Mouse (Mus musculus): ENCODE data around the gene Tesk1. TPM values are rescaled to one million over a fixed set of nuclear protein-coding genes. Genes with fewer than 3 reads are reported as not detected.

The Tesk1 gene
- polyA plus RNA-seq, 1 experiment from 2014 or later: 7.7 TPM

DNA sequence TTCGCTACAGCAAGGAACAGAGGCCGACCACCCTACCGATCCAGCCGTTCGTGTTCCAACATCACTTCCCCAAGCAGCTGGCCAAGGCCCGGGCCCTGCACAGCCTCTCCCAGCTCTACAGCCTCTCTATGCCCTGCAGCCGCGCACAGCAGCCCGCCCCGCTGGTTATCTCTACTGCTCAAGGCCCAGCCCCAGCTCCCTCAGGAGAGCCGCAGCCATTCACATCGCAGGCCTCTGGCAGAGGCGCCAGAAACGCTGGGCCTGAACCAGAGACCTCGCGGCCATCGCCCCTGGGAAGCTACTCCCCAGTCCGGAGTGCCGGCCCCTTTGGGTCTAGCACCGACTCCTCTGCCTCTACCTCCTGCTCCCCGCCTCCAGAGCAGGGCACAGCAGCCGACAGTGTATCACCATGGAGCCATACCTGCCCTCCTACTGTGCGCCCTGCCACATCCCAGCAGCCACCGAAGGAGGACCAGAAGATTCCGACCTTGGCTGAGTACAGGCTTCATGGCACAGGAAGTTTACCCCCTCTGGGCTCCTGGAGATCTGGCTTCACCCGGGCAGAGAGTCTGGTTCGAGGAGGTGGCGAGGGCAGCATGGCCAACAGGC is 20.0 kb upstream of the Tesk1 start:
- peaks cover 36% of the 10 kb centered on the region for H3K27me3 ChIP-seq
- H3K36me3 ChIP-seq: peaks cover 68% of the 10 kb centered on the region
- 74% methylated on average over 28 of the region's 28 CpGs for WGBS
- no peaks in the 10 kb centered on the region for H3K9me3 ChIP-seq
- no peak overlapping the region for H3K4me2 ChIP-seq
- no peak overlapping the region for H3K4me3 ChIP-seq
- H3K4me1 ChIP-seq: peaks cover 24% of the 10 kb centered on the region
- H3K27ac ChIP-seq: no peak overlapping the region
- ATAC-seq (ENCODE audit: insufficient number of reproducible peaks, low FRiP score, low TSS enrichment, low read depth): no peak
- H3K9ac ChIP-seq: no peak overlapping the region

DNA sequence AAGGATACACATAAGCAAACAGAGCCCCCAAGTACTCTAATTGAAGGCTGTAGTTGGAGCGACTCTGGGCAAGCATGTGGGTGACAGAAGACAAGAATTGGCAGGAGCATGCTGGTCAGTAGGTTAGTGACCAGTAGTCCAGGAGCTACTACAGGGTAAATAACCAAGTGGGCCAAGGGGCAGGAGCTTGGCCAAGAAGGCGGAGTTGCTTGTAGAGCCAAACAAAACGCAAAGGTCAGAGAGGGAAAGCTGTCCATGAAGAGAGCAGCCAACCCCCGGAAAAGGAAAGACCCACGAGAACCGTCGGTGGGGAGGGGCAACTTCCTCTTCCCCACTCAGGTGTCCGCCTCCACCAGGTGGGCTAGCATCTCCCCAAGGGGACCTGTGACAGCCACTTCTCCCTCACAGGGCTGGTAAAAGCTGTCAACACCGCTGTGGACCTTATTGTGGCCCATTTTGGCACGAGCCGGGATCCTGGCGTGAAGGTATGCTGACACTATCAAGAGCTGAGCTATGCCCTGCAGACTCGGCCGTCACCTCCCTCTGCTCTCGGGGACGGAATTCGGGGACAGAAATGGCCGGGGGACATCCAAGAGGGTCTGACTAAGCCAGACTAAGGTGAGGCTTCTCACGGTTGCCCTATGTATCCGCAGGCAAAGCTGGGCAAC is 18.3 kb upstream of the Tesk1 start:
- no peak overlapping the region for H3K9ac ChIP-seq
- H3K4me2 ChIP-seq: no peak overlapping the region
- no peak overlapping the region for H3K4me3 ChIP-seq
- peaks cover 36% of the 10 kb centered on the region for H3K4me1 ChIP-seq
- 87% methylated on average over 20 of the region's 20 CpGs for WGBS
- H3K27me3 ChIP-seq: peaks cover 53% of the 10 kb centered on the region
- H3K27ac ChIP-seq: no peak overlapping the region
- peaks cover 60% of the 10 kb centered on the region for H3K36me3 ChIP-seq
- no peak for ATAC-seq (ENCODE audit: insufficient number of reproducible peaks, low FRiP score, low TSS enrichment, low read depth)
- no peaks in the 10 kb centered on the region for H3K9me3 ChIP-seq

DNA sequence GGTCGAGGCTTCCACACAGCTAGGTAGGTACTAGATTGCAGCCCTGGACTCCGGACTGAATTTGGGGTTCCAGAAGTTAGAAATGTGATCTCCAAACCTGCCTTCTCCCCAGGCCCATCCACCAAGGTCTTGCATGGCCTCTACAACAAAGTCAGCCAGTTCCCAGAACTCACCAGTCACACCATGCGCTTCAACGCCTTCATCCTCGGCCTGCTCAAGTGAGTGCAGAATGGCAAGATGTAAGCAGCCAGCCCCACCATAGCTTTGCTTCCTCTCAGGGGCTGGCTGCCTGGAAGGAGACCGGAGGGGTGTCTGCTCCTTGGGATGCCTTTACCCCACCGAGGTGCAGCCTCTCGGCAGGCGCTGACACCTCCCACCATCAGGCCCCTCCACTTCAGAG is 17.7 kb upstream of the Tesk1 start:
- H3K27me3 ChIP-seq: peaks cover 60% of the 10 kb centered on the region
- 74% methylated on average over 9 of the region's 9 CpGs for WGBS
- H3K4me1 ChIP-seq: peaks cover 43% of the 10 kb centered on the region
- H3K9ac ChIP-seq: no peak overlapping the region
- no peak overlapping the region for H3K4me2 ChIP-seq
- ATAC-seq (ENCODE audit: insufficient number of reproducible peaks, low FRiP score, low TSS enrichment, low read depth): no peak
- H3K4me3 ChIP-seq: no peak overlapping the region
- H3K9me3 ChIP-seq: no peaks in the 10 kb centered on the region
- H3K36me3 ChIP-seq: peaks cover 58% of the 10 kb centered on the region
- no peak overlapping the region for H3K27ac ChIP-seq

DNA sequence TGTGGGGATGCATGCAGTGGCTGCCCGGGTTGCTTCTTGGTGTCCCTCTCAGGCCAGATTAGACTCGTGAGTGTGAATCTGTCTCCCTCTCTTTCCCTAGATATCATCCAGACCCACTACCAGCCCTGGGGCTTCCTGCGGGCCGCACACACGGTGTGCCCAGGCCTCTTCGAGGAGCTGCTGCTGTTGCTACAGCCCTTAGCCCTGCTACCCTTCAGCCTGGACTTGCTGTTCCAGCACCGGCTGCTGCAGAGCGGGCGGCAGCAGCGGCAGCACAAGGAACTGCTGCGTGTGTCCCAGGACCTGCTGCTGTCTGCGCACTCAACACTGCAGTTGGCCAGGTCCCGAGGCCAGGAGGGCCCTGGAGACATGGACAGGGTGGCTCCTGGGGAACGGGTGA is 16.5 kb upstream of the Tesk1 start:
- H3K4me1 ChIP-seq: peaks cover 37% of the 10 kb centered on the region
- H3K27me3 ChIP-seq: peaks cover 60% of the 10 kb centered on the region
- peaks cover 55% of the 10 kb centered on the region for H3K36me3 ChIP-seq
- WGBS: 33% methylated on average over 14 of the region's 14 CpGs
- no peaks in the 10 kb centered on the region for H3K9me3 ChIP-seq
- H3K9ac ChIP-seq: no peak overlapping the region
- peak overlapping the region; percentile 7 for H3K4me2 ChIP-seq
- H3K4me3 ChIP-seq: peak overlapping the region; percentile 3; the same call in 1 of the 2 replicates
- no peak overlapping the region for H3K27ac ChIP-seq
- ATAC-seq (ENCODE audit: insufficient number of reproducible peaks, low FRiP score, low TSS enrichment, low read depth): no peak

DNA sequence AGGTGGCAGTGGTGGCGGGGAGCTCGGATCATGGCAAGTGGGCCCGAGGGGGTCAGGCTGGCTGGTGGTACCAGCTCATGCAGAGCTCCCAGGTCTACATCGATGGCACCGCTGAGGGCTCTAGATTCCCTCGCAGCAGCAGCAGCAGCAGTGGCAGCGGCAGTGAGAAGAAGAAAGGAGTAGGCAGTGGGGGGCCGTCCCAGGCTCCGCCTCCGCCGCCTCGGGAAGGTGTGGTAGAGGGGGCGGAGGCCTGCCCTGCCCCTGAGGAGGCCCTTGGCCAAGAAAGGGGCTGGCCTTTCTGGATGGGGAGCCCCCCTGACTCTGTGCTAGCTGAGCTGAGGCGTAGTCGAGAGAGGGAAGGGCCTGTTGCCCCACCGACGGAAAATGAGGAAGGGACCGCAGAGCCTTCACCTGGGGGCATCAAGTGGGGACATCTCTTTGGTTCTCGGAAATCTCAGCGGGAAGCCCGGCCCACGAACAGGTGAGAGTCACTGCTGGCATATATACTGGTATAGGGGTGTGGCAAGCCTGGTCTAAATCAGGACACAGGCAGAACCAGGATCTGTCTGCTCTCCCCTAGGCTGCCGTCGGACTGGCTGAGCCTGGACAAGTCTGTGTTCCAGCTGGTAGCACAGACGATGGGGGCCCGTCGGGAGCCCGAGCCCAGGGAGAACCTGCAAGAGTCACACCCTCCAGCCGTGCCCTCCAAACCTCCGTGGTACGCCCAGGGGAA is 15.9 kb upstream of the Tesk1 start:
- no peaks in the 10 kb centered on the region for H3K9me3 ChIP-seq
- no peak overlapping the region for H3K27ac ChIP-seq
- ATAC-seq (ENCODE audit: insufficient number of reproducible peaks, low FRiP score, low TSS enrichment, low read depth): no peak
- peak overlapping the region; percentile 7 for H3K4me2 ChIP-seq
- H3K27me3 ChIP-seq: peaks cover 60% of the 10 kb centered on the region
- peaks cover 36% of the 10 kb centered on the region for H3K4me1 ChIP-seq
- H3K9ac ChIP-seq: no peak overlapping the region
- H3K36me3 ChIP-seq: peaks cover 55% of the 10 kb centered on the region
- peak overlapping the region; percentile 3; the same call in 1 of the 2 replicates for H3K4me3 ChIP-seq
- 25% methylated on average over 31 of the region's 31 CpGs for WGBS

DNA sequence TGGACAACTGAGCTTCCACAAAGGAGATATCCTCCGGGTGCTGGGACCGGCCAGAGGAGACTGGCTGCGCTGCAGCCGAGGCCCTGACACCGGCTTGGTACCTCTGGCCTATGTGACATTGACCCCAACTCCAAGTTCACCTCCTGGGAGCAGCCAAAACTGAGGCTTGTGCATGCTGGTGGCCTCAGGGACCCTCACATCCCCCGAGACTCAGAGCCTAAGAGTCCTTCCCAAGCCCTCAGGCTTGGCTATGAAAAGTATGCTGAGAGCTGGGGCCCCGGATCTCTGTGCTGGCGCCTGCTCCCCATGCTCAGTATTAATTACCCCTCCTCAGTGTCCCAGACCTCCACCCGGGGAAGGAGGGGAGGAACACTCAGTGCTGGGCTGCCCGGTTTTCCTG is 15.3 kb upstream of the Tesk1 start:
- no peak overlapping the region for H3K4me2 ChIP-seq
- H3K4me3 ChIP-seq: no peak overlapping the region
- H3K27ac ChIP-seq: no peak overlapping the region
- peaks cover 49% of the 10 kb centered on the region for H3K36me3 ChIP-seq
- H3K4me1 ChIP-seq: peaks cover 36% of the 10 kb centered on the region
- H3K9me3 ChIP-seq: no peaks in the 10 kb centered on the region
- ATAC-seq (ENCODE audit: insufficient number of reproducible peaks, low FRiP score, low TSS enrichment, low read depth): no peak
- H3K27me3 ChIP-seq: peaks cover 60% of the 10 kb centered on the region
- no peak overlapping the region for H3K9ac ChIP-seq
- WGBS: 46% methylated on average over 10 of the region's 10 CpGs

DNA sequence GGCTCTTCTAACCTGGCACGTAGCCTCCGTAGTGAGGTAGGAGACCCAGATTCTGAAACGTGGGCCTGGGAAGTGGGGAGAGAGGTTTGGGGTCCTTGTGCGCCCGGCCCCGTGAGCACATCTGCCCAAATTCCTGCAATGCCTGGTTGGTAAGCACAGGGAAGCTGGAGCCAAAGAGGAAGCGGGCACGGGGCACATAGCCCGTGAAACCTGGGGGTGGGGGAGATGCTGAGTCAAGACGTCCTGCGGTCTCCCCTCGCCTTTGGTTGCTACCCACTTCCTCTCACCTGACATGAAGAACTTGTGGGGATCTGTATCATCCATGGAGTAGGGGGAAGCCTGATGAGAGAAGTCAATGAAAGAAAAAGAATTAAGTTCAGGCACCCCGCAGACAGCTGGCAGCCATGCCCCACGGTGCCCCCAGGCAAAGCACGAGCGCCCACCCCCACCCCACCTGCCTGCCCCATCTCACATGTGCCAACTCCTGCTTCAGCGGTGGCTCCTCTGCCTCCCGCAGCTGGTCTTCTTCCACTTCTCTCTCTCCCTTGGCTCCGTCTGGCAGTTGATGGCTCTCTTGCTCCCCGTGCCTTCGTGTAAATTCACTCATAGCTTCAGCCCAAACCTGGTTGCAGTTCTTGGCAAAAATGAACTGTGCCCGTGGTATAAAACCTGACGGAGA is 14.1 kb upstream of the Tesk1 start:
- H3K27ac ChIP-seq: no peak overlapping the region; the same call in 1 of the 2 replicates
- 24% methylated on average over 23 of the region's 23 CpGs for WGBS
- H3K27me3 ChIP-seq: peaks cover 60% of the 10 kb centered on the region
- H3K4me2 ChIP-seq: 0 out of 2 replicates have a peak overlapping the region, but pooled peaks have one; percentile 12
- peaks cover 39% of the 10 kb centered on the region for H3K36me3 ChIP-seq
- peaks cover 39% of the 10 kb centered on the region for H3K4me1 ChIP-seq
- no peak for ATAC-seq (ENCODE audit: insufficient number of reproducible peaks, low FRiP score, low TSS enrichment, low read depth)
- no peak overlapping the region for H3K9ac ChIP-seq
- no peak overlapping the region for H3K4me3 ChIP-seq
- no peaks in the 10 kb centered on the region for H3K9me3 ChIP-seq

DNA sequence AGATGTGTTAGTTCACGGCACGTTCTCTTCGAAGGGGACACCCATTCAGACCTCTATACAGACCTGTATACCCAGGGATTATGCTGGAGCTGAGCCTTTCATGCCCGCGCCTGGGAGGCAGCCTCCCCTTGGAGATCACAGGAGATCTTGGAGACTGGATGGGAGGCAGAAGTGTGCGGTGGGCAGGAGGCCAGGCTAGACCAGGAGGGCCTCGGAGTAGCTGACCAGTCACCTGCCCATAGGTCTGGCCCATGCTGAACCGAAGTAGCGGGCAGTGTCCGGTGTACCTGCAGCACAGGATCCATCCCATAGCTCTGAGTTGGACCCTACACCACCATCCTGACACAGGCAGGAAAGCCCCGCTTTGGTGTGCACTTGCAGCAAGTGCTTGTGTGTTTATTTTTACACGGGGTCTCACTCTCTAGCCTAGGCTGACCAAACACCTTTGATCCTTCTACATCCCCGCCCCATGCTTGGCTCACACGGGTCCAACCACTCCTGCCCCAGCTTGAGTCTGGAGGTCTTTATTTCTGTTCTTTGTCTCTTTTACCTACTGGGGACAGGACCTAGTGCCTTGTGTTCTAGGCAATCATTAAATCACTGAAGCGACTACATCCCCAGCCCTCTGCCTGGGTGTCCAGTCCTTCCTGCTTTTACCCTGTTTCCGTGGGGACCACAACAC is 13.4 kb upstream of the Tesk1 start:
- H3K4me3 ChIP-seq: no peak overlapping the region
- no peak overlapping the region for H3K27ac ChIP-seq
- 0 out of 2 replicates have a peak overlapping the region, but pooled peaks have one; percentile 17 for H3K4me2 ChIP-seq
- peaks cover 32% of the 10 kb centered on the region for H3K36me3 ChIP-seq
- peaks cover 58% of the 10 kb centered on the region for H3K27me3 ChIP-seq
- no peak overlapping the region for H3K9ac ChIP-seq
- no peaks in the 10 kb centered on the region for H3K9me3 ChIP-seq
- 32% methylated on average over 16 of the region's 16 CpGs for WGBS
- H3K4me1 ChIP-seq: peaks cover 39% of the 10 kb centered on the region
- ATAC-seq (ENCODE audit: insufficient number of reproducible peaks, low FRiP score, low TSS enrichment, low read depth): no peak

DNA sequence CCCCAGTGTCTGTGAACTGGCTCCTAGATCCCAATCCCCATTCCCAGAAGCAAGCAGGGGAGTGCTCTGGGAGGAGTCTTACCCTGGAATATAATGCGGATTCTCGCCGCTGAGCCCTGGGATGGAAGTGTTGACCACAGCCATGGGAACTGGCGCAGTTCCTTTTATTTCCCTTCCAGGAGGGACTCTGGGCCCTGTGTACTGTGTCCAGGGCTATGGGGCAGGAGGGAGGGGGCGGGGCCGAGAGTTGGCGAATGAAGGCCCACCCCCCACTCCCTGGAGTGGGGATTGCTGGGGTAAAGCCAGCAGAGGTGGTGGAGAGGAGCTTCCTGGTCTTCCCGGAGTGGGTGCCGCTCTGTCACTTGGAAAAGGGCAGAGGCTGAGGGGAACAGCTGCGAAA is 12.8 kb upstream of the Tesk1 start, which contains the start of gene Fam166b:
Fam166b (minus strand) TSS at position 189 of the 400 bp plus-strand sequence.
- Histone ChIP-seq H3K4me2 (peak within 1 kb of the TSS; percentile 17; the same call in 1 of the 2 replicates), H3K9me3 (no peaks in the 10 kb centered on the region), H3K9ac (no peak within 1 kb of the TSS), H3K4me3 (no peak within 1 kb of the TSS), H3K36me3 (peaks cover 26% of the 10 kb centered on the region), H3K27me3 (peaks cover 51% of the 10 kb centered on the region), H3K4me1 (peaks cover 39% of the 10 kb centered on the region), H3K27ac (no peak within 1 kb of the TSS)
- WGBS: 10% methylated on average over 10 of the region's 10 CpGs
- ATAC-seq (ENCODE audit: insufficient number of reproducible peaks, low FRiP score, low TSS enrichment, low read depth): no peak

DNA sequence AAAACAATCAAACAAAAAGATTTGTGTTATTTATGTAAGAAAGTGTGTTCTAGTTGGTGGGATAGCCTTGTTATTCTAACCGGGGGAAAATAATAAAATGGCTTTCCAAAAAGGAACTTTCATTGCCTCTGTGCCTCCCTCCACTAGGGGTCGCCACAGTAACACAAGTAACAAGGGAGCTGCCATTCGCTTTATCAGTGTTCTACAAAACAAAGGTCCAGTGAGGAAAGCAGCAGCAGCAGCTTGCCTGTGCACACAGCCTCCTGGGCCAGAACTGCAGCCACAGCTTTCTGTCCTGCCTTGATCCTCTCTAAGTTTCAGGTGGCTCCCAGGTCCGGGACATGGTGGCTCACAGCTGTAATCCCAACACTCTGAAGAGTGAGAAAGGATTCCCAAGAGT is 10.0 kb upstream of the Tesk1 start:
- Histone ChIP-seq H3K27me3 (peaks cover 24% of the 10 kb centered on the region), H3K4me2 (no peak overlapping the region), H3K27ac (no peak overlapping the region), H3K4me1 (peaks cover 22% of the 10 kb centered on the region), H3K9ac (no peak overlapping the region), H3K4me3 (no peak overlapping the region), H3K36me3 (no peaks in the 10 kb centered on the region), H3K9me3 (no peaks in the 10 kb centered on the region)
- ATAC-seq (ENCODE audit: insufficient number of reproducible peaks, low FRiP score, low TSS enrichment, low read depth): no peak
- WGBS: 5% methylated on average over 4 of the region's 4 CpGs

DNA sequence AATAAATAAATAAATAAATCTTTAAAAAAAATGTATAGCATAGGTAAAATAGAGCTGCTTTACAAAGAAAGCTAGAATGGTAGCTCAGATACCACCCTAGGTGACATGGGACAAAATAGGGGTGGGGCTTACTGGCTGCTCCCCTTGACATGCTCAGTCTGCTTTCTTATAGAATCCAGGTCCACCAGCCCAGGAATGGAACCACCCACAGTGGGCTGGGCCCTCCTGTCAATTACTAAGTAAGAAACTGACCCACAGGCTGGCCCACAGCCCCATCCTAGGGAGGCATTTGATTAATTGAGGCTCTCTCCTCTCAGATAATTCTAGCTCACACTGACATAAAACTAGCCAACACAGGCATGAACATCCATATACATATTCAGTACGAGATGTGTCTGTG is 8.9 kb upstream of the Tesk1 start:
- no peak overlapping the region for H3K4me3 ChIP-seq
- no peak overlapping the region for H3K4me2 ChIP-seq
- peaks cover 13% of the 10 kb centered on the region for H3K27me3 ChIP-seq
- no peak for ATAC-seq (ENCODE audit: insufficient number of reproducible peaks, low FRiP score, low TSS enrichment, low read depth)
- no peak overlapping the region for H3K9ac ChIP-seq
- WGBS: 72% methylated on average over 1 of the region's 1 CpGs
- no peaks in the 10 kb centered on the region for H3K36me3 ChIP-seq
- no peaks in the 10 kb centered on the region for H3K9me3 ChIP-seq
- H3K27ac ChIP-seq: no peak overlapping the region
- peaks cover 14% of the 10 kb centered on the region for H3K4me1 ChIP-seq
